Mouse (Mus musculus): ENCODE results near the gene Ubr1. TPM values are rescaled to one million over a fixed set of nuclear protein-coding genes. Genes with fewer than 3 reads are reported as not detected.
"Not testable (repeated sequence)": the region's sequence is repeated elsewhere in the genome, so short reads cannot be mapped to it uniquely, and the experiment has no call there.

Ubr1 gene
- total RNA-seq, 2 experiments from 2014 or later, result 21.1 to 27.1 TPM

DNA sequence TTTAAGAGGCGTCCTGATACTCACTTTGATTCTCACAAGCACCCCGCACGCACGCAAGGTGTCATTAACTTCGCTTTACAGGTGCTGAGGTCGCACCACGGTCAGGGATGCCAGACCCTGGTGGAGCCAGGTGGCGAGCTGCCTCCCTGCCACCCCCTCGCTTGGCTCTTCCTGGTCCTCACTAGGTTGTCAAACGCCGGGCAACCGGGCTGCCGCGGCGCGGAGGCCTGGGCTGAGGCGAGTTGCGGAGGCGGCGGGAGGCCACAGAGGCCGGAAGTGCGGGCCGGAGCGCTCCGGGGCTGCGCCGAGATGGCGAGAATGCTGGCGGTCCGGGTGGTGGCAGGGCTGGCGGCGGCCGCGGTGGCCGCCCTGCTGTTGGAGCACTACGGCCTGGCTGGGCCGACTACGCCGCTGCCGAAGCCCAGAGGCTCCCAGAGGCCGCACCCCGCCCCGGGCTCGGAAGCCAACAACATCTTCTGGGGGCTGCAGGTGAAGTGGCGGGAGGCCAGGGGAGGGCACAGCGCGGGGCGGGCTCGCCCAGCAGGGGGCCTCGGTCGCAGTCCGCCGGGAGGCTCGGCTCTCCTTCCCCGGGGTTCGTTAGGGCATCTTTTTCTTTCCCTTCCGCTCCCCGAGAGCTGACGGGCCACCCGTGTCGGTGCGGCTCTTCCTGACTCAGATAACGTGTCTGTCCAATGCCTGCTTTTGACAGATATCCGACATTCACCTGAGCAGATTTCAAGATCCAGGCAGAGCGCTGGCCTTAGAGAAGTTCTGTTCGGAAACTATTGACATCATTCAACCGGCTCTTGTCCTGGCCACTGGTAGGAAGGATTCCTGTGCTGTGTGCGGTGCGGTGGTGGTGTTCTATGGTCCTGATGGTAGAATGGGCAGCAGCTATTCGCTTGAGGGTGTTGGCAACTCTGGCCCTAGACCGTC lies 6.7 kb upstream of the Ubr1 start, which contains the start of gene Tmem62:
Gene Tmem62 (plus strand): TSS at position 28 of the 936 bp plus-strand sequence.
- peak; percentile 72 for ATAC-seq (replicated peaks; ENCODE audit: poor library complexity)

GRCm38 (mm10) chr2:120976308-120976707 lies 5.8 kb upstream of the Ubr1 start:
- ATAC-seq (replicated peaks; ENCODE audit: poor library complexity), result peak; percentile 54; the same call in 1 of the 2 replicates

GRCm38 (mm10) chr2:120972964-120973363 lies 2.4 kb upstream of the Ubr1 start:
- ATAC-seq (replicated peaks; ENCODE audit: poor library complexity), result no peak

- ATAC-seq (replicated peaks; ENCODE audit: poor library complexity), result not testable (repeated sequence)
Measured at GRCm38 (mm10) chr2:120972257-120972656, 1.7 kb upstream of the Ubr1 start.

DNA sequence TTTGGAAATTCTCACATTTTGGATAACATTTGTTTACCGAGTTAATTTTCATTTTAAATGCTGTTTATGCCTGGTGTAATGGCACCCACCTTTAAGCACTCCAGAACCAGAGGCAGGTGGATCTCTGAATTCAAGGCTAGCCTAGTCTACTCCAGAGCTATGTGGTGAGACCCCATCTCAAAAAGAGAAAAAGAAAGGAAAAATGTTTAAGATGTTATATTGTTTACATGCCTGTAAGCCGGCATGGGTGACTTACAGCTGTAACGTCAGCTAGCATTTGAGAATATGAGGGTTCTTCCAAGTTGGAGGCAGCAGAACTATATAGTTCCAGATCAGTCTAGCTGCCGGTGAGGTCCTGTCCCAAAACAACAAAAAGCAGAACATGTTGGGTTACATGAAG lies 1.3 kb upstream of the Ubr1 start:
- ATAC-seq (replicated peaks; ENCODE audit: poor library complexity), result no peak

DNA sequence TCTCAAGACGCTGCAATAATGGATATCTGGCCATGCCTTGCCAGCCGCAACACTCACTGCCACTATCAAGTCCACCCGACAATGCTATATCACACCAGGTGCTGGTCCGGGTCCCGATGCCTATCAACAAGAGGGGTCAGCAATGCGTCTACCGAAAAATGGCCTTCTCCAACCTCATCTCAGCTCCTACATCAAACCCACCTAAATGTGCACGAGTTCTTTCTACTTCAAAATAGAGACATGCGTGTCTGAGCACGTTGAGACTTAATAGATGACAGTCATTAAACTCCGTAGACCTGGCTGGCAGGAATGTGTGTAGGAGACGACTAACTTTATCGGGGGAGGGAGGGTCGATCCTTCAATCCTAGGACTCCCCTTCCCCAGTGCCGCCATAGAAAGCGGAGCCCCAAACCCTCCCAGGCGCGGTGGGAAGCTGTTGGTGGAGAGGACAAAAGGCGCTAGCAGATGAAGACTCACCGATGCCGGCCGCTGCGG lies 423 bp downstream of the Ubr1 start:
- ATAC-seq (replicated peaks; ENCODE audit: poor library complexity), result 0 out of 2 replicates have a peak, but pooled peaks have one; percentile 19

DNA sequence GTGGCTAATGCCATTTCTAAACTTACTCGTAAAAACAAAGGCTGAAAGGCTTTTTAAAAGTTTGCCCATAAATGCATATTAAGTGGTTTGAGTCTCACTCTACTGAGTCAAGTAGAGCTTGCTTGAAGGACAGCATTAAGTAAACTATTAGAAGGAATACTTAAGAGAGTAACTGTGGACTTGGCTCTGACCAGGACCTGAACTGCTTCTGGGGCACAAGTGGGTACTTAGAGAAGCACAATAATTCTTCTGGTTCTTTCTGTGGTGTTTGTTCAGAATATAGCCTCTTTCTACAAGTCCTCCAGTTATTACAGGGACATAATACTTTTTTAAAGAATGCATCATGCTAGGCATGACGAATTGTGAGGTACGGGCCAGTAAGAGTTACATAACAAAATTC lies 5.0 kb downstream of the Ubr1 start:
- no peak for ATAC-seq (replicated peaks; ENCODE audit: poor library complexity)

- no peak for ATAC-seq (replicated peaks; ENCODE audit: poor library complexity)
Measured at GRCm38 (mm10) chr2:120963110-120963509, 7.4 kb downstream of the Ubr1 start.

GRCm38 (mm10) chr2:120960261-120960660 lies 10.3 kb downstream of the Ubr1 start:
- no peak for ATAC-seq (replicated peaks; ENCODE audit: poor library complexity)

- no peak for ATAC-seq (replicated peaks; ENCODE audit: poor library complexity)
Measured at GRCm38 (mm10) chr2:120959827-120960226, 10.7 kb downstream of the Ubr1 start.

DNA sequence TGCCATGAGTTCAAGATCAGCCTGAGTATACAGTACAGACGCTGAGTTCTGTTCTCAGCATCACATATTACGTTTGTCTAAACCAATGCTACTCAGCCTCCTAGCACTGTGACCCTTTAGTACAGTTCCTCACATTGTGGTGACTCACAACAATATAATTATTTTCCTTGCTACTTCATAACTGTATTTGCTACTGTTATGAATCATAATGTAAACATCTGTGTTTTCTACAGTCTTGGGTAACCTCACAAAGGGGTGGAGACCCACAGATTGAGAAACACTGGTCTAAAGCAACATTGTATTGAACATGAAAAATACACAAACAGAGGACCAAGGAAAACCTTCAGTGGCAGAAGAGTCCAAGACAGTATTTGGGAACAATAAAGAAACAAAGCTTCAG lies 11.2 kb downstream of the Ubr1 start:
- no peak for ATAC-seq (replicated peaks; ENCODE audit: poor library complexity)

- peak; percentile 20; the same call in 1 of the 2 replicates for ATAC-seq (replicated peaks; ENCODE audit: poor library complexity)
Measured at GRCm38 (mm10) chr2:120952176-120952938, 18.2 kb downstream of the Ubr1 start.

GRCm38 (mm10) chr2:120951208-120951607 lies 19.3 kb downstream of the Ubr1 start:
- ATAC-seq (replicated peaks; ENCODE audit: poor library complexity), result no peak

DNA sequence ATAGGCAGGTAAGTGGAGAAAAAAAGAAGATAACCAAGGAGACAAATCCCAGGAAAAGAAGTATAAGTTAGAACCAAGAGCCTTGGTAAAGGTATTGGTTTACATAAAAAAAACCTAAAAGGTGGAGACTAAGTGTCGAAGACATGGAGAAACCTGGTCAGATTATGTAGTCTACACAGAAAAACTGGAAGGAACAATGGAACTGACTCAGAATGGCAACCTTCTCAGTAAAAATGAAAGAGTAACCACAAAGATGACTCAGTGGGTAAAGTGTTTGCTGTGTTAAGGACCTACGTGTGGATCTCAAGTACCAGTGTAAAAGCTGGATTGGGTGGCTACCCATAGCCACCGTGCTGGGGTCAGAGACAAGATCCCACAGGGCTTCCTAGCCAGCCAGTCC lies 37.5 kb downstream of the Ubr1 start:
- ATAC-seq (replicated peaks; ENCODE audit: poor library complexity), result no peak

GRCm38 (mm10) chr2:120909556-120909955 lies 61.0 kb downstream of the Ubr1 start:
- no peak for ATAC-seq (replicated peaks; ENCODE audit: poor library complexity)

- no peak for ATAC-seq (replicated peaks; ENCODE audit: poor library complexity)
Measured at GRCm38 (mm10) chr2:120896361-120896760, 74.2 kb downstream of the Ubr1 start.

GRCm38 (mm10) chr2:120887601-120888000 lies 82.9 kb downstream of the Ubr1 start:
- no peak for ATAC-seq (replicated peaks; ENCODE audit: poor library complexity)

DNA sequence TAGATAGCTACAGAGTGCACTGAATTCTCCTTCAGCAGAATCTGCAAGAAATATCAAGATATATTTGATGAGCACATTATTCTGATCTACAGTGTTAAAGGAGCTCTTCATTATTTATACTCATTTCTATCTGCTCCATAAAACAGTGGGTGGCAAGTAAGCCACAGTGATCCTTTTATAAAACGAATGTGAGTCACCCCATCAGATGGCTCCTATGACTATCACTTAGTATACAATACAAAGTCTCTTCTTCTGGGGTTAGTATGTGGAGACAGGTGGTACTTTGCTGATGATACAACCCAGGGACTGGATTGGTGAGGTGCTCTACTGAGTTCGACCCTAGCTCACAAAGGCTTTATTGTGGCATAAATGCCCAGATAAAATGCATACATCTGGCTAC lies 97.3 kb downstream of the Ubr1 start:
- ATAC-seq (replicated peaks; ENCODE audit: poor library complexity), result no peak

- ATAC-seq (replicated peaks; ENCODE audit: poor library complexity), result no peak
Measured at GRCm38 (mm10) chr2:120871447-120872336, 98.8 kb downstream of the Ubr1 start.

- ATAC-seq (replicated peaks; ENCODE audit: poor library complexity), result no peak
Measured at GRCm38 (mm10) chr2:120867336-120867735, 103.2 kb downstream of the Ubr1 start.

Data from megakaryocyte progenitor cell, adult 5-6 weeks (primary cell).